Mouse (Mus musculus) forebrain, embryonic 11.5 days (tissue): Measurements from ENCODE around the gene Tmem150c. TPM values are rescaled to one million over a fixed set of nuclear protein-coding genes. Genes with fewer than 3 reads are reported as not detected.
A peak's percentile ranks its signal among the peaks of the same experiment; 100 is the strongest.

Experiments
- ATAC-seq: fragments of 200-750 bp; cut with Nextera tagmentation; replicated peaks from 2 replicates; pipeline ENCODE4 v1.8.0; 2017; ENCODE audit warnings: moderate TSS enrichment; ENCODE audit not compliant: low FRiP score
- DNase-seq: peaks from one replicate; pipeline ENCODE4 v3.0.0-alpha.2; 2017; ENCODE audit warnings: low spot score
- H3K27ac ChIP-seq: fragments of 300-500 bp; sonication (generic); 2 replicates; pipeline ENCODE4 v1.5.1; 2014; ENCODE audit warnings: low read depth, low read length
- H3K27me3 ChIP-seq: fragments of 300-500 bp; sonication (generic); 2 replicates; pipeline ENCODE4 v1.6.1; 2014; ENCODE audit warnings: mild to moderate bottlenecking, low read length, mixed read lengths; ENCODE audit not compliant: control insufficient read depth, insufficient read depth
- H3K36me3 ChIP-seq: fragments of 300-500 bp; sonication (generic); 2 replicates; pipeline ENCODE4 v1.6.1; 2014; ENCODE audit warnings: mild to moderate bottlenecking, low read length, moderate library complexity, mixed read lengths; ENCODE audit not compliant: control insufficient read depth, insufficient read depth
- H3K4me1 ChIP-seq: fragments of 300-500 bp; sonication (generic); replicated peaks from 2 replicates; pipeline ENCODE4 v1.6.1; 2014; ENCODE audit warnings: low read length, mixed read lengths; ENCODE audit not compliant: control insufficient read depth, insufficient read depth
- H3K4me2 ChIP-seq: fragments of 300-500 bp; sonication (generic); 2 replicates; pipeline ENCODE4 v1.6.1; 2014; ENCODE audit warnings: low read depth, mild to moderate bottlenecking, low read length, moderate library complexity, mixed read lengths; ENCODE audit not compliant: severe bottlenecking
- H3K4me3 ChIP-seq: fragments of 300-500 bp; sonication (generic); 2 replicates; pipeline ENCODE4 v1.5.1; 2014; ENCODE audit warnings: low read depth, low read length
- H3K9ac ChIP-seq: fragments of 300-500 bp; sonication (generic); 2 replicates; pipeline ENCODE4 v1.6.1; 2014; ENCODE audit warnings: low read length
- H3K9me3 ChIP-seq: fragments of 300-500 bp; sonication (generic); 2 replicates; pipeline ENCODE4 v1.6.1; 2016; ENCODE audit warnings: low read length, mixed read lengths; ENCODE audit not compliant: control insufficient read depth
- WGBS: fragments of 180-500 bp; shearing (Covaris S2); extraction: QIAGEN DNeasy Blood & Tissue Kit; methylation state at CpG from one replicate; pipeline ENCODE4 v1.1.7; 2014; 5-methylcytosine and 5-hydroxymethylcytosine counted together
- polyA plus RNA-seq: library from polyadenylated mRNA; unstranded; fragments of >200 nt; fragmentation: Nextera tagmentation; extraction: Ambion mirVana; gene quantifications from 2 replicates; pipeline ENCODE4 v1.2.1, GENCODE M21; 2014

Tmem150c gene
- polyA plus RNA-seq, 1 experiment from 2014 or later: 2.4 TPM

DNA sequence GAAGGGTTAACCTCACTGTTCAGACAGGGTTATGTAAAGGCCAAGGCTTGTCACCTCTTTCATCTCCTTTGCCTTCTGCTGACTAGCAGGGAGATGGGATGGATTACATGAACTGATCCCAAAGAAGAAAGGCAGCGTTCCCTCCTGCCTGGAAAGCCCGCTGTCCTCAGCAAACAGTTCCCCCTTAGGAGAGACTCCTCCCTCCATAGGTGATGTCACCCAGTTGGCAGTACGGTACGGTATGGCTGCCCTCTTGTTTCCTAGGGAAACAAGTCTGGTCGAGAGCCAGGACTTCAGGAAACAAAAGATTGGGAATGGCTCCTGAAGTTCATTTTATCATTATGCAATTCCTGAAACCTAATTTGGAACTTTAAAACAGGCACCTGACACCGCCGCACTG lies 111.7 kb downstream of the Tmem150c start:
- H3K27ac ChIP-seq: no peak overlapping the region
- H3K27me3 ChIP-seq: no peaks in the 10 kb centered on the region
- H3K9ac ChIP-seq: peak overlapping the region; percentile 30; the same call in 1 of the 2 replicates
- no peak overlapping the region for H3K4me2 ChIP-seq
- no peak for ATAC-seq
- WGBS: 53% methylated on average over 7 of the region's 7 CpGs
- no peak for DNase-seq
- no peaks in the 10 kb centered on the region for H3K36me3 ChIP-seq
- no peak overlapping the region for H3K4me3 ChIP-seq
- H3K4me1 ChIP-seq: peaks cover 14% of the 10 kb centered on the region
- H3K9me3 ChIP-seq: no peaks in the 10 kb centered on the region; the same call in 1 of the 2 replicates

DNA sequence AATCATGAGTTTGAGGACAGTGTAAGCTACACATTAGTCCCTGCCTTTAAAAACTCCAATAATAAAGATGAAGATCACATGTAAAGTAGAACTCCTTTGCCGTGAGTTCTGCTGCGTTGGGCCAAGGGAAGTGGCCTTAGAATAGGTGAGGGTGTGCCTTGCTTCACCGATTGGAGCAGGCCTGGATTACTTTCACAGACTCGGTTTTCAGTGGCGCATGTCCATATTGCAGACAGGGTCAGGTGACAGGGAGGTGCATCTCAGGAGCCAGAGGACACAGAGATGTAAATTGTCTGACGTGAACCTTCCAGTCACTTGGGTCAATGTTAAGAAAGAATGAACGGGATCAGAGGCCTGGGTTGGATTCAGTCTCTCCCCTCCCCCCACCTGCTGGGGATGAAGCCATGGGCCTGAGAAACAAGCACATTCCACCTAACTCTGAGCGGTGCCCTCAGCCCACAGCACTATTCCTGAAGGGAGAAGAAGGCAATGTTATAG lies 112.4 kb downstream of the Tmem150c start:
- Histone ChIP-seq H3K27me3 (no peaks in the 10 kb centered on the region), H3K4me1 (peaks cover 14% of the 10 kb centered on the region), H3K36me3 (no peaks in the 10 kb centered on the region), H3K4me3 (no peak overlapping the region), H3K27ac (no peak overlapping the region), H3K9ac (no peak overlapping the region; the same call in 1 of the 2 replicates), H3K9me3 (no peaks in the 10 kb centered on the region; the same call in 1 of the 2 replicates), H3K4me2 (no peak overlapping the region)
- WGBS: 57% methylated on average over 8 of the region's 8 CpGs
- ATAC-seq (no peak), DNase-seq (no peak)

DNA sequence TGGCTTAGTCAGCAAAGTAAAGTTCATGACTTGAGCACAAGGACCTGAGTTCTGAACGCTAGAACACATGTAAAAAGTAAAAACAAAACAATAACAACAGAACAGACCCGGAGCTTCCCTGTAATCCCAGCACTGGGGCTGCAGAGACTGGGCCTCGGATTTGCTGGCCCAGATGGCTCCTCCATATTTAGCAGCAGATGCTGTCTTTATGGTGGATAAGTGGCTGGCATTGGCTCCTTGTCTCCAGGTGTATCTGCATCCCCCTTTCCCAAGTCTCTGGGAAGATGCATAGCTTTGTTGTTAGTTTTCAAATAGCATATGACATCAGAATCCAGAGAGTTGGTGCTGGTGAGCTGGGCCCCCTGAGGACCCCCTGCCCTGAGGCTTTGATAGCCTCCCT lies 113.5 kb downstream of the Tmem150c start:
- no peaks in the 10 kb centered on the region for H3K9me3 ChIP-seq
- no peak overlapping the region for H3K27ac ChIP-seq
- no peak for ATAC-seq
- H3K4me2 ChIP-seq: no peak overlapping the region
- no peak overlapping the region for H3K9ac ChIP-seq
- WGBS: 83% methylated on average over 3 of the region's 3 CpGs
- H3K27me3 ChIP-seq: no peaks in the 10 kb centered on the region
- H3K36me3 ChIP-seq: no peaks in the 10 kb centered on the region
- H3K4me3 ChIP-seq: no peak overlapping the region
- no peak for DNase-seq
- H3K4me1 ChIP-seq: peaks cover 14% of the 10 kb centered on the region

DNA sequence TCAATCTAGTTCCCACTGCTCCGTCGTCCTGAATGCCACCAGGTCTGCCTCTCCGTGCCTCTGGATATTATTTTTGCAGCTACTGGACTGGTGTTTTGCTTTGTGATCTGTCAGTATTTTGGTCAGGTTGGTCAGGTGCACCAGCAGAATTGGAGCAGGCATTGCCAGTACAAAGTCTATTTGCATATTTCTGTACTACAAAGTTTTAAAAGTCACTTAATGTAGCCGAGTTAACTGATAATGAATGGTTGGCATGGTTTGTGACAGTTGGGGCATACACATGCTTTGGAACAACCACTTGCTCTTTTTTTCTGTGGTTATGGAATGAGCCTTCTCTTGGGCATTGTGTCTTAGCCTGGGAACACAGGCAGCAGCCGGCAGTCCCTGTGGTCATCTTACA lies 115.0 kb downstream of the Tmem150c start:
- Histone ChIP-seq H3K4me1 (peaks cover 14% of the 10 kb centered on the region), H3K4me2 (no peak overlapping the region), H3K27ac (no peak overlapping the region), H3K27me3 (no peaks in the 10 kb centered on the region), H3K36me3 (no peaks in the 10 kb centered on the region), H3K9me3 (no peaks in the 10 kb centered on the region), H3K4me3 (no peak overlapping the region), H3K9ac (no peak overlapping the region)
- 88% methylated on average over 5 of the region's 5 CpGs for WGBS
- ATAC-seq (no peak), DNase-seq (no peak)

DNA sequence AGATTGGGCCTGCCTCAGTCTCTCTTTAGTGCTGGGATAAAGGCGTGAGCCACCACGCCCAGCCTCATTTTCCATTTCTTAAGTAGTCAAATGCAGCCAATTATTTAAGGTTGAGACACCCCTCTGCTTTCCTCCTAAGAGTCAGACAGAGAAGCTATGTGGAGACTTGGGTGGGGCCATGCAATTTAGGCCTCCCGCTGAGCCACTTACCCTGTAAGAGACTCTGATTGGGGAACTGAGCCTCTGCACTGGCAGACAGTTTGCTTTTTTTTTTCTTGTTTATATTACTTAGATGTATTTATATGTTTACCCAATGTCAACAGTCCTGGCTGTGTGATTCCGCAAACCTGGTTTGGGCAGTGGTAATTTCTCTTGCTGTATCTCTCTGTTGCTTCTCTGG lies 115.6 kb downstream of the Tmem150c start:
- 77% methylated on average over 4 of the region's 4 CpGs for WGBS
- H3K27ac ChIP-seq: no peak overlapping the region

DNA sequence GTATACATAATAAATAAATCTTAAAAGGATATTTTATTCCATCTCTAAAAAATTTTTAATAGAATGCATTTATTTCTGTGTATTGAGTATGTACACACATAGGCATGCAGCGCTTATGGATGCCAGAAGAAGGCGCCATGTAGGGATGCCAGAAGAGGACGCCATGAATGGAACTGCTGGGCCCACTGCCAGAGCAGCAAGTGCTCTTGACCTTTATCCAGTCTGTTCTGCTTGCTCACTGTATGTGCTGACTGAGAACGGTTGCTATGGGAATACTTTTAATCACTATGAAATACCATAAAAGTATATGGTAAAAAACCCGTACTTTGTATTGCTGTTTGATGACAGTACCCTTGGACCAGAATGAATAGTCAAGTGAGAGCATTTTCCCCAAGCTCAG lies 116.2 kb downstream of the Tmem150c start:
- Histone ChIP-seq H3K4me2 (no peak overlapping the region), H3K4me1 (peaks cover 8% of the 10 kb centered on the region), H3K9ac (no peak overlapping the region), H3K27me3 (no peaks in the 10 kb centered on the region), H3K4me3 (no peak overlapping the region), H3K36me3 (no peaks in the 10 kb centered on the region), H3K27ac (no peak overlapping the region), H3K9me3 (no peaks in the 10 kb centered on the region)
- 93% methylated on average over 5 of the region's 5 CpGs for WGBS
- ATAC-seq (no peak), DNase-seq (no peak)

More for the DNA sequence above, 115.6 kb downstream of the Tmem150c start:
- H3K27me3 ChIP-seq: no peaks in the 10 kb centered on the region
- H3K4me2 ChIP-seq: no peak overlapping the region
- no peak for DNase-seq
- no peak overlapping the region for H3K9ac ChIP-seq
- peaks cover 14% of the 10 kb centered on the region for H3K4me1 ChIP-seq
- H3K9me3 ChIP-seq: no peaks in the 10 kb centered on the region
- no peak for ATAC-seq
- H3K36me3 ChIP-seq: no peaks in the 10 kb centered on the region
- no peak overlapping the region for H3K4me3 ChIP-seq

DNA sequence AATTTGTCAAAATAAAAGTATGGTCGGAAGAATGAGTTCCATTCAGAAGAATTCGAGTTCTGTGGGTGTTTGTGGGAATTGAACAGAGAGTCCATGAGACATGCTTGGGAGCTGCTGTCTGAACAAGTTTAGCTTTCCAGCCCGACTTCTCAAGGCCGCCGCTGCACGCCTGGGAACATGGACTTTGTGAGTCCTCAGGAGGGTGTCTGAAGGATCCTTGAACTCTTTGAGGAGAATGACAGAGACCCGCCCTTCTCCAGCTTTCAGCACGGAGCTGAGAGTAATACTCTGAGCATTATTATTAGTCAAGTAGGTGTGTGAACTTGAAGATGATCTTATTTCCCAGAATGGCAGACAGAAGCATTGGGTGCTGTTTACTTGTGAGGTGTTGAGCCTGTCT lies 117.1 kb downstream of the Tmem150c start:
- WGBS: 90% methylated on average over 8 of the region's 8 CpGs
- ATAC-seq (no peak), DNase-seq (no peak)

DNA sequence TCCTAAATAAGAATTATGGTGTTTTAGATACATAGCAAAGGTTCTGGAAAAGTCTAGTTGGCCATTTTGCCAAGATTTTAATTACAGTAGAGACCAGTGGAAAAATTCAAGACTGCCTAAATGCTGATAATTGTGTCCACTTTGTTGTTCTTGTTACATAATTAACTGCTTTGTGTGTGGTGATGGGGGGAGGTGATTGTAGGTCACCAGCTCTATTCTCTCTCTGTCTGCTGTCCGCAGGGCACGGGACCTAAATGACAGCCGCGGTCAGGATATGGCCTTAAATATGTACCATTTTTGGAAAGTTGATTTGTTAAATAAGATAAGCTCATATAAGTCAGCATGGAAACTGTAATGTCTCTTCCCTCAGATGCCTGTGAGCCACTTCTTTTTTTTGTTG lies 118.3 kb downstream of the Tmem150c start:
- Histone ChIP-seq H3K4me3 (no peak overlapping the region), H3K9me3 (no peaks in the 10 kb centered on the region), H3K36me3 (peaks cover 2% of the 10 kb centered on the region; the same call in 1 of the 2 replicates), H3K27ac (no peak overlapping the region), H3K4me1 (no peaks in the 10 kb centered on the region; the same call in 1 of the 2 replicates), H3K9ac (no peak overlapping the region), H3K4me2 (no peak overlapping the region), H3K27me3 (no peaks in the 10 kb centered on the region)
- no peak for DNase-seq
- 45% methylated on average over 4 of the region's 4 CpGs for WGBS
- no peak for ATAC-seq

More for the DNA sequence above, 117.1 kb downstream of the Tmem150c start:
- H3K4me2 ChIP-seq: no peak overlapping the region
- H3K4me3 ChIP-seq: no peak overlapping the region
- no peak overlapping the region for H3K27ac ChIP-seq
- no peaks in the 10 kb centered on the region for H3K9me3 ChIP-seq
- H3K36me3 ChIP-seq: no peaks in the 10 kb centered on the region
- no peaks in the 10 kb centered on the region for H3K27me3 ChIP-seq
- no peak overlapping the region for H3K9ac ChIP-seq
- H3K4me1 ChIP-seq: peaks cover 7% of the 10 kb centered on the region

DNA sequence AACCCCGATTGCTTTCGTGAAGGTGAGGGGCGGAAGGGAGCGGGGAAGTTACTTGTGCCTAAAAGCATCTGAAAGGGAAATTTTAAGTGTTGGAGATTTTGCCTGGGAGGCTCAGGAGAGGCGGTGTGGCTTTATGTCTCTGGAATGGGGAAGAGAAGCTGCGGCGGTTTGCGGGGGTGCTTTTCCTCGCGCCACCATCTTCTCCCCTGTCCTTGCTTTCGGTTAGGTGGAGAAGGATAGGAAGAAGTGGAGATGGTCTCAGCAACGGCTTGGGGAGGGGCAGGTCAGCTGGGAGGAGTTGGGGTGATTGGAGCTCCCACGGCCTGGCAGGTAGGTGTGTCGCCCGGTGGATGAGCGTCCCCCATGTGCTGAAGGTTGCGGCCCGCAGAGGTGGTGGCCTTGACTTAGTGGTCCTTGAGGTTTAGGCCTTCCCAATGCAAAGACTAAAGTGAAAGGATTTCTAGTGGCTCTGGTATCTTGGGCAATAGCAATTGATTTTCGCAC lies 119.3 kb downstream of the Tmem150c start:
- ATAC-seq (no peak), DNase-seq (peak; percentile 74)

More for the DNA sequence above, 119.3 kb downstream of the Tmem150c start:
- Histone ChIP-seq H3K27me3 (no peaks in the 10 kb centered on the region), H3K4me2 (peak overlapping the region; percentile 71), H3K9ac (peak overlapping the region; percentile 100), H3K4me3 (peak overlapping the region; percentile 99), H3K36me3 (peaks cover 5% of the 10 kb centered on the region), H3K4me1 (peaks cover 2% of the 10 kb centered on the region; the same call in 1 of the 2 replicates), H3K9me3 (no peaks in the 10 kb centered on the region), H3K27ac (peak overlapping the region; percentile 62)
- WGBS: under 1% methylated on average over 19 of the region's 19 CpGs
